Mouse (Mus musculus) neural tube, embryonic 15.5 days (tissue): ENCODE measurements around the gene Wfdc6b. TPM values are rescaled to one million over a fixed set of nuclear protein-coding genes. Genes with fewer than 3 reads are reported as not detected.
"Not testable (repeated sequence)": the region's sequence is repeated elsewhere in the genome, so short reads cannot be mapped to it uniquely, and the experiment has no call there.

ENCODE experiments used
- ATAC-seq: fragments of 200-750 bp; cut with Nextera tagmentation; 2 replicates; pipeline ENCODE4 v1.8.0; 2017; ENCODE audit warnings: mild to moderate bottlenecking, moderate TSS enrichment, moderate library complexity; ENCODE audit not compliant: low FRiP score
- H3K27ac ChIP-seq: fragments of 300-500 bp; sonication (generic); replicated peaks from 2 replicates; pipeline ENCODE4 v1.5.1; 2015; ENCODE audit warnings: mild to moderate bottlenecking, inconsistent platforms
- H3K27me3 ChIP-seq: fragments of 300-500 bp; sonication (generic); replicated peaks from 2 replicates; pipeline ENCODE4 v1.6.1; 2015; ENCODE audit warnings: inconsistent platforms
- H3K36me3 ChIP-seq: fragments of 300-500 bp; sonication (generic); 2 replicates; pipeline ENCODE4 v1.6.1; 2015; ENCODE audit warnings: inconsistent platforms
- H3K4me1 ChIP-seq: fragments of 300-500 bp; sonication (generic); 2 replicates; pipeline ENCODE4 v1.6.1; 2015; ENCODE audit warnings: inconsistent platforms
- H3K4me2 ChIP-seq: fragments of 300-500 bp; sonication (generic); 2 replicates; pipeline ENCODE4 v1.6.1; 2015; ENCODE audit warnings: inconsistent platforms, mild to moderate bottlenecking, moderate library complexity
- H3K4me3 ChIP-seq: fragments of 300-500 bp; sonication (generic); replicated peaks from 2 replicates; pipeline ENCODE4 v1.5.1; 2015; ENCODE audit warnings: mild to moderate bottlenecking, inconsistent platforms
- H3K9ac ChIP-seq: fragments of 300-500 bp; sonication (generic); replicated peaks from 2 replicates; pipeline ENCODE4 v1.6.1; 2015; ENCODE audit warnings: mild to moderate bottlenecking, inconsistent platforms
- H3K9me3 ChIP-seq: fragments of 300-500 bp; sonication (generic); replicated peaks from 2 replicates; pipeline ENCODE4 v1.6.1; 2016; ENCODE audit warnings: inconsistent platforms
- WGBS: fragments of 180-500 bp; shearing (Covaris S2); methylation state at CpG from one replicate; pipeline ENCODE4 v1.1.7; 2015; ENCODE audit warnings: mixed read lengths; 5-methylcytosine and 5-hydroxymethylcytosine counted together
- polyA plus RNA-seq: library from polyadenylated mRNA; unstranded; fragments of >200 nt; fragmentation: Nextera tagmentation; extraction: Ambion mirVana; gene quantifications from 2 replicates; pipeline ENCODE4 v1.2.1, GENCODE M21; 2015

Gene Wfdc6b
- polyA plus RNA-seq: not detected in 2 replicates

DNA sequence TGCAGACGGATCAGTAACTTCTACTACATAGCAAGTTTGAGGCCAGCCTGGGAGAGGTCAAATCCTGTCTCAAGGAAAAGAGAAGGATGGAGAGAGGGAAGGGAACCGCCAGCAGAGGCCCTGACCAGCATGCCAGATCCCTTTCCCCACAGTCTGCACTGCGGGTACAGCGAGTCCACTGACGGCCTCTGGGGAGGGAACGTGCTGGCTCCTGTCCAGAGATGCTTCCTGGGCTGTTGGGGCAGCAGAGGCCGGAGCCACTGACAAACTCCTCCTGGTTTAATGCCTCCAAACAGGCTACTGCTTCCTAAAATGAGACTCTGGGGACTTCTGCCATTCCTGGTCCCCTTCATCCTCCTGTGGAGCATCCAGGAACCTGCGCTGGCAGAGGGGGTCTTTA lies at the start of gene Wfdc6b, which contains the start of gene Wfdc8:
TSS of gene Wfdc6b (plus strand) at position 52 of the 400 bp plus-strand sequence.
TSS of gene Wfdc8 (minus strand) at position 156 of the 400 bp plus-strand sequence.
- not testable (repeated sequence) for H3K9me3 ChIP-seq, ATAC-seq, H3K4me1 ChIP-seq, H3K4me3 ChIP-seq, H3K27me3 ChIP-seq, H3K9ac ChIP-seq, H3K36me3 ChIP-seq, H3K4me2 ChIP-seq, H3K27ac ChIP-seq
- WGBS: 56% methylated on average over 8 of the region's 8 CpGs

DNA sequence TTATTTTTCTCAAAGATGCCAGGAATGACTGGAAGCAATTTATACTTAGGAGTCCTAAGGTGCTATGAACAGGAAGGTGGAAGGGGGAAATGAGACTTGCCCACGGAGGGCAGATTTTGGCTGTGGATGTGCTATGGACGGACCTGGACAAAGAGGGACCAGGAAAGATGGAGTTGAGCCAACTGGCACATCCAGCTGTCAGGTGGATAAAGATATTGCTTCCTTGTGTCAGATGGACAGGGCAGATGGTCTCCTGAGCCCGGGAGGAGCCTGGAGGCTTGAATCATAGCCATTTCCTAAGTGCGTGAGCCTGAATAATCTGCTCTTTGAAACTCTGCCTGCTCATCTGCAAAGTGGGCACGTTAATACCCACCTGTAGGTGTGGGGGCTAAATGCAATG lies 49.0 kb upstream of the Wfdc6b start:
- 61% methylated on average over 5 of the region's 5 CpGs for WGBS
- Histone ChIP-seq H3K27me3 (peaks cover 30% of the 10 kb centered on the region), H3K9me3 (no peaks in the 10 kb centered on the region), H3K4me3 (no peak overlapping the region), H3K36me3 (no peaks in the 10 kb centered on the region), H3K4me1 (peaks cover 18% of the 10 kb centered on the region), H3K9ac (no peak overlapping the region), H3K27ac (no peak overlapping the region), H3K4me2 (peak overlapping the region; percentile 81)
- no peak for ATAC-seq

DNA sequence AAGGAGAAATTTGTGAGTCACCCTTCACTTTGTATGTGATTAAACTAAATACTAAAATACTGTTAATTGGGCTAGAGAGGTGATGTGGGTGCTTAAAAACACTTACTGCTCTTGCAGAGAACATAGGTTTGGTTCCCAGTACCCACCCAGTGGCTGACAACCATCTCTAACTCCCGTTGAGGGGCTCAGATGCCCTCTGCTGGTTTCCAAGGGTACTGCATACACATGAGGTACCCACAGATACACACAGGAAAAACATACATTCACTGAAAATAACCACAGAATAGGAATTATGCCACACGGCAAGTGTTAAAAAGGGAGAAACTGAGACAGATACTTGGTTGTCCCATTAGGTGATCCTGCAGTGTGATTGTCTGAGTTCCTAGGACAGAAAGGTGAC lies 46.3 kb upstream of the Wfdc6b start:
- 83% methylated on average over 2 of the region's 2 CpGs for WGBS

DNA sequence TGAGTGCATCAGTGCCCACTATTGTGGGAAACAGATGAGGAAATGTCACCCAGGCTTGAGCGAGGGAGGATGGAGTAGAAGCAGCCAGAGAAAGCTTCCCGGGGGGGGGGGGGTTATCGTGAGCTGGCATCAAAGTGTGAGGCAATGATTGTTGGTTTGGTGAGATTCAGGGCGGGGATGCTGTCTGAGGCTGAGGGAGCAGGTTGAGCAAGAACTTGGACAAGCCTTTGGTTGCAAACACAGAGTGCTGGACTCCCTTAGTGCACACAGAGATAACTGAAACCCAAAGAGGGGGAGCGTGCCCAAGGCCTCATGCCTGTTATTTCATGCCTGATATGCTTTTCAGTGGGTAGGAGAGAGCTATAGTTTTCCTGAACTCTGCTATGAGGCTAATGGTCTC lies 45.9 kb upstream of the Wfdc6b start:
- Histone ChIP-seq H3K36me3 (no peaks in the 10 kb centered on the region), H3K9me3 (no peaks in the 10 kb centered on the region), H3K4me2 (no peak overlapping the region), H3K27ac (no peak overlapping the region), H3K4me3 (no peak overlapping the region), H3K27me3 (peaks cover 22% of the 10 kb centered on the region), H3K9ac (no peak overlapping the region), H3K4me1 (peaks cover 17% of the 10 kb centered on the region)
- 94% methylated on average over 5 of the region's 5 CpGs for WGBS
- no peak for ATAC-seq

More for the DNA sequence above, 46.3 kb upstream of the Wfdc6b start:
- no peak overlapping the region for H3K9ac ChIP-seq
- H3K27ac ChIP-seq: no peak overlapping the region
- H3K4me3 ChIP-seq: no peak overlapping the region
- H3K27me3 ChIP-seq: peaks cover 26% of the 10 kb centered on the region
- H3K4me2 ChIP-seq: no peak overlapping the region
- no peaks in the 10 kb centered on the region for H3K36me3 ChIP-seq
- peaks cover 18% of the 10 kb centered on the region for H3K4me1 ChIP-seq
- ATAC-seq: no peak
- no peaks in the 10 kb centered on the region for H3K9me3 ChIP-seq

DNA sequence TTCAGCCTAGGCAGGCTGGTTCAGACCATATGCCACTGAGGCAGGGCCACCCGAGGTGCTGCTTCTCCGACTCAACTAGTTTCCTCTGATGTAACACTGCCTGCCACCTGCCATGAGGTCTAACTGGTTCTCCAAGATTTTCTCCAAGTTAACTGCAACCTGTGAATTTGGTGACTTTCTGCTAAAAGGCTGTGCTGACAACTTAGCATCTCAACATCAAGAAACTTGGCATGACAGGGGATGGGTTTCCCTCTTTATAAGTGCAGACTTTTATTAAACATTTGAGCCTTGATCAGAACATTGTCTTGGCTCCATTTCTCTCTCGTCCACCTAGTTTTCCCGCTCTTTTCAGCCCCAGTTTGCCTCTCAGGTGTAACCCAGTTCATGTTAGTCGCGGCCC lies 40.0 kb upstream of the Wfdc6b start, which contains the start of gene Spint3:
TSS of gene Spint3 (minus strand) at position 101 of the 400 bp plus-strand sequence.
- not testable (repeated sequence) for H3K4me3 ChIP-seq, H3K36me3 ChIP-seq, ATAC-seq, H3K9ac ChIP-seq, H3K9me3 ChIP-seq, H3K4me2 ChIP-seq, H3K4me1 ChIP-seq, H3K27ac ChIP-seq, H3K27me3 ChIP-seq
- 89% methylated on average over 6 of the region's 6 CpGs for WGBS

DNA sequence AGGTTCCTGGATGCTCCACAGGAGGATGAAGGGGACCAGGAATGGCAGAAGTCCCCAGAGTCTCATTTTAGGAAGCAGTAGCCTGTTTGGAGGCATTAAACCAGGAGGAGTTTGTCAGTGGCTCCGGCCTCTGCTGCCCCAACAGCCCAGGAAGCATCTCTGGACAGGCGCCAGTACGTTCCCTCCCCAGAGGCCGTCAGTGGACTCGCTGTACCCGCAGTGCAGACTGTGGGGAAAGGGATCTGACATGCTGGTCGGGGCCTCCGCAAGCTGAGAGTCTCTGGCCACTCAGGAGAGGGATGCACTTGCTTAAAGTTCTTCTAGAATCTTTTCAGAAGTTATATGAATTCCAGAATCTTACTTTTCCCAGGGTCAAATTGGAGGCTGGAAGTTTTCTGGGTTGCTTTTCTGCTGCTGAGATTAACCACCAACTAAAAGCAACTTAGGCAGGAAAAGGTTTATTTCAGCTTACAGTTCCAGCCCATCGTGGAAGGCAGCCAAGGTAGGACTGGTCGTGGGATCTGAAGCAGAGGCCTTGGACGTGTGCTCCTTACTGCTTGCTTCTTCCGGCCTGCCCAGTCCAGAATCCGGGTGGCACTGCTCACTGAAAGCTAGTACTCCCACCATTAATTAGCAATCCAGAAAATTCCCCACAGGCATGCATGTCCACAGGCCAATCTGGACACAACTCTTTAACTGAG lies 28.1 kb upstream of the Wfdc6b start, which contains the start of gene Wfdc6a:
TSS of gene Wfdc6a (minus strand) at position 423 of the 701 bp plus-strand sequence.
- not testable (repeated sequence) for H3K9me3 ChIP-seq, H3K4me2 ChIP-seq, H3K4me3 ChIP-seq, H3K4me1 ChIP-seq, H3K27me3 ChIP-seq, ATAC-seq, H3K27ac ChIP-seq, H3K9ac ChIP-seq, H3K36me3 ChIP-seq
- 65% methylated on average over 13 of the region's 13 CpGs for WGBS

DNA sequence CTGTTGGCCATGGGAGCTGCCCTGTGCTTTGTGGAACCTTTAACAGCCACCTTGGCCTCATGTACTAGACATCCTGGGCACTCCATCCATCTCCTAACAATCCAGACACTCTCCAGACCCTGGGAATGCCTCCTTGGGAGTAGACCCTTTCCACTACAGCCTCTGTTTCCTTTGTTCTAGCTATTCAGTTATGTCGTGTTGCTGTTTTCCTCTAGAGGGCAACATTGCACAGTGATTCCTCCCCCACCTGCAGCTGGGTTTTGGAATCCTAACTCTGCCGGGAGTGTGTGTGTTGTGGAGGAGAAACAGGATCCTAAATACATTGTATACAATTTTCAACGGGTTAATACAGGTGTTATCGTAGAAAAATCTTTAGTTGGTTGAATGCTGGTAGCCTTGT lies 21.3 kb upstream of the Wfdc6b start:
- no peak overlapping the region for H3K4me2 ChIP-seq
- H3K9ac ChIP-seq: no peak overlapping the region
- no peaks in the 10 kb centered on the region for H3K27me3 ChIP-seq
- H3K27ac ChIP-seq: no peak overlapping the region
- H3K9me3 ChIP-seq: no peaks in the 10 kb centered on the region
- WGBS: 10% methylated on average over 4 of the region's 4 CpGs
- no peak overlapping the region for H3K4me3 ChIP-seq
- H3K4me1 ChIP-seq: no peaks in the 10 kb centered on the region
- no peaks in the 10 kb centered on the region for H3K36me3 ChIP-seq
- ATAC-seq: no peak

DNA sequence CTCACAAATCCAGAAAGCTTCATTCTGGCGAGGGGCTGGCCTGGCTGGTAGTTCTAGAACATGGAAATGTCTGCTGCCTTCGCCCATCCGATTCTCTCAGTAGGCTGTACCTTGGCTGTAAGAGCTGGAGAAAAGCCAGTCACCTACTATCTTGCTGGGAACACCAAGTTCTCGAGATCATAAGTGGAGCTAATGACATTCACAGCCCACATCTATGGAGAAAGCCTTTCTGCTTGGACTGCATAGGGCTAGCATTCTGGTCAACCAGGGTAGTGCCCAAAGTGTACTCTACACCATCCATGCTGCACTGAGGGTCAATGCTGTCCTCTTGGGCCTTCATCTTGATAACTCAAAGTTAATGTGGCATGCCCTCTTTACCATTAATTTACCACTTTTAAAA lies 19.8 kb upstream of the Wfdc6b start, which contains the start of gene Eppin:
TSS of gene Eppin (minus strand) at position 101 of the 400 bp plus-strand sequence.
- 79% methylated on average over 4 of the region's 4 CpGs for WGBS
- no peaks in the 10 kb centered on the region for H3K36me3 ChIP-seq
- H3K9ac ChIP-seq: no peak within 1 kb of the TSS
- no peak within 1 kb of the TSS for H3K4me2 ChIP-seq
- no peaks in the 10 kb centered on the region for H3K4me1 ChIP-seq
- no peak within 1 kb of the TSS for H3K27ac ChIP-seq
- no peak within 1 kb of the TSS for H3K4me3 ChIP-seq
- no peaks in the 10 kb centered on the region for H3K9me3 ChIP-seq
- no peaks in the 10 kb centered on the region for H3K27me3 ChIP-seq
- no peak for ATAC-seq

DNA sequence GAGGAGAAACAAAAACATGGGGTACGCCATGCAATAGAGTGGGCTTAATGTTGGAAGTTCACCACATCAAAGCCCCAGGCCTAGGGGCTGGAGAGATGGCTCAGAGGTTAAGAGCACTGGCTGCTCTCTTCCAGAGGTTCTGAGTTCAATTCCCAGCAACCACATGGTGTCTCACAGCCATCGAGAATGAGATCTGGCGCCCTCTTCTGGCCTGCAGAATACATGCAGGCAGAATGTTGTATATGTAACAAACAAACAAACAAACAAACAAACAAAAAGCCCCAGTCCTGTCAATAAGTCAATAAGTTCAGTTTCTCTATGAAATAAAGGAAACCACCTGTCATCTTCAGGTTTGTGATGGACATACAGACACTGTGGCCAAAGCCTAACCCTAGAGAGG lies 13.1 kb upstream of the Wfdc6b start:
- ATAC-seq: no peak
- no peaks in the 10 kb centered on the region for H3K9me3 ChIP-seq
- no peak overlapping the region for H3K9ac ChIP-seq
- H3K4me2 ChIP-seq: no peak overlapping the region
- no peak overlapping the region for H3K4me3 ChIP-seq
- no peaks in the 10 kb centered on the region for H3K36me3 ChIP-seq
- 61% methylated on average over 3 of the region's 3 CpGs for WGBS
- no peaks in the 10 kb centered on the region for H3K4me1 ChIP-seq
- H3K27ac ChIP-seq: no peak overlapping the region
- H3K27me3 ChIP-seq: no peaks in the 10 kb centered on the region

DNA sequence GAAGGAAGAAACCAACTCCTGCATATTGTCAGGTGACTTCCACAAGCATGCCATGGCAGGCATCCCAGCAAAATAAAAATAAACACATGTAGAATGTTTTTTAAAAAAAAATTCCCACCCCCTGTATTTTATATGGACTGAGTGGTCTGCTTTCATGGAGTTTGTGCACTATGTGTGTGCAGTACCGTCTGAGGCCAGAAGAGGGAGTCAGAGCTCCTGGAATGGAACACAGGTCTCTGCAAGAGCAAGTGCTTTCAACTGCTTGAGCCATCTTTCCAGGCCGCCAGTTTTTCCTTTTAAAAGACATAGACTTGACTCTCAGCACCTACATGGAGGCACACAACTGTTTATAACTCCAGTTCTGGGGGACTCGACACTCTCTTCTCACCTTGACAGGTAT lies 9.8 kb upstream of the Wfdc6b start:
- Histone ChIP-seq H3K9me3 (no peaks in the 10 kb centered on the region), H3K27ac (no peak overlapping the region), H3K4me2 (no peak overlapping the region), H3K36me3 (no peaks in the 10 kb centered on the region), H3K4me3 (no peak overlapping the region), H3K4me1 (no peaks in the 10 kb centered on the region), H3K27me3 (no peaks in the 10 kb centered on the region), H3K9ac (no peak overlapping the region)
- no peak for ATAC-seq
- 92% methylated on average over 3 of the region's 3 CpGs for WGBS

DNA sequence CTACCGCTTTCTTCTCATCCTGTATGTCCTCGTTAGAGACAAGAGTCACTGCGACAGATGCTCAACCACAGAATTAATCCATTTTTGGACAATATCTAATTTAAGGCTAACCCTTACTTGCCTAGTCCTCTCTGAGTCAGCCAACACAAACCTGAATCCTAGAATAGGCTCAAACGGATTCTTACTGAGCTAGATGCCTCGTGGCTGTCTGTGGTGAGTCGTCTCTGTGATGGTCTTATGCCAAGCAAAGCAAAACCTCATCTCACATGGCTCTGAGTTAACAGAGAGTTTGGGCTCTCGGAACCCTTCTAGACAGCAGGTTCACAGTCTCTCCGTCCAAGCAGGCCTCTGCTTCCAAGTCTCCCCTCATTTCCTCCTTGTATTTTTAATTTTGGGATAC lies 8.9 kb upstream of the Wfdc6b start:
- Histone ChIP-seq H3K4me2 (no peak overlapping the region), H3K4me3 (no peak overlapping the region), H3K36me3 (no peaks in the 10 kb centered on the region), H3K9me3 (no peaks in the 10 kb centered on the region), H3K9ac (no peak overlapping the region), H3K27me3 (no peaks in the 10 kb centered on the region), H3K27ac (no peak overlapping the region), H3K4me1 (no peaks in the 10 kb centered on the region)
- WGBS: 92% methylated on average over 8 of the region's 8 CpGs
- ATAC-seq: no peak

DNA sequence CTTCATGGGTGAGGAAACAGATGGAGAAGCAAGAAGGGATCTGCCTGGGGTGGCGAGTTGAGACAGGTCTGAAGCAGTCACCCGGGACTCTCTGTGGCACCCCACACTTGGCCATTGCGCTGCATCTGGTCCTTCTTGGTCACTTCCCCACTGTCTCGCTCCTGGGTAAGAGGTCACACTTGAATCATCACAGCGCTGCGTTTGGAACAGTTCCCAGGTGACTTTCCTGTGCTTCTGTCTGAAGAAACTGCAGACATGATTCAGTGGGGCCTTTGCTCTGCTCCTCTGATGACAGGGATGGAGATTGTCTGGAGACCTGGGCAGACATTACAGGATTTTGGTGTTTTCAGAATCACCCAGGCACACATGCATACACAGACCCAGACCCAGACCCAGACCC lies 4.5 kb upstream of the Wfdc6b start:
- H3K27ac ChIP-seq: no peak overlapping the region
- H3K36me3 ChIP-seq: no peaks in the 10 kb centered on the region
- H3K4me1 ChIP-seq: no peaks in the 10 kb centered on the region
- H3K9ac ChIP-seq: no peak overlapping the region
- ATAC-seq: no peak
- no peak overlapping the region for H3K4me2 ChIP-seq
- no peaks in the 10 kb centered on the region for H3K9me3 ChIP-seq
- WGBS: 78% methylated on average over 6 of the region's 6 CpGs
- no peaks in the 10 kb centered on the region for H3K27me3 ChIP-seq
- H3K4me3 ChIP-seq: no peak overlapping the region
